Mouse (Mus musculus) MEL (cell line): ENCODE data around the gene Igsf10. TPM values are rescaled to one million over a fixed set of nuclear protein-coding genes. Genes with fewer than 3 reads are reported as not detected.

Experiments
- DNase-seq: peaks from one replicate; pipeline ENCODE4 v3.0.0; 2011; ENCODE audit warnings: low read depth, low spot score
- H3K27ac ChIP-seq: 2 replicates; pipeline ENCODE4 v1.5.1; 2012; ENCODE audit warnings: low read depth, mild to moderate bottlenecking, control low read depth, low read length, moderate library complexity; ENCODE audit not compliant: control insufficient read depth
- H3K27me3 ChIP-seq, 2 experiments: fragments of 150-350 bp in 1 of 2; sonication (generic) in 1 of 2; 2 replicates each; pipeline ENCODE4 v1.6.1; 2012; ENCODE audit warnings: low read length in 2 of 2, mild to moderate bottlenecking in 2 of 2, improper control_type of control experiment in 1 of 2, moderate library complexity in 1 of 2; ENCODE audit not compliant: insufficient read depth in 2 of 2, control insufficient read depth in 1 of 2
- H3K36me3 ChIP-seq, 2 experiments: 2 replicates each; pipeline ENCODE4 v1.6.1; 2012 to 2014; ENCODE audit warnings: low read length in 2 of 2, improper control_type of control experiment in 1 of 2, inconsistent platforms in 1 of 2, mild to moderate bottlenecking in 1 of 2; ENCODE audit not compliant: insufficient read depth in 2 of 2, control insufficient read depth in 1 of 2
- H3K4me1 ChIP-seq, 2 experiments: fragments of 150-350 bp in 1 of 2; sonication (generic) in 1 of 2; 2 replicates each; pipeline ENCODE4 v1.6.1; 2012; ENCODE audit warnings: low read length in 2 of 2, improper control_type of control experiment in 1 of 2, mild to moderate bottlenecking in 1 of 2; ENCODE audit not compliant: insufficient read depth in 2 of 2, control insufficient read depth in 1 of 2
- H3K4me3 ChIP-seq, 2 experiments: fragments of 150-350 bp in 1 of 2; sonication (generic) in 1 of 2; 2 replicates each; pipeline ENCODE4 v1.5.1; 2012; ENCODE audit warnings: low read depth in 2 of 2, low read length in 2 of 2, mild to moderate bottlenecking in 2 of 2, moderate library complexity in 2 of 2, control low read depth in 1 of 2, improper control_type of control experiment in 1 of 2; ENCODE audit not compliant: control insufficient read depth in 1 of 2, insufficient read depth in 1 of 2
- H3K79me2 ChIP-seq: 2 replicates; pipeline ENCODE4 v1.6.1; 2012; ENCODE audit warnings: mild to moderate bottlenecking, low read length, moderate library complexity; ENCODE audit not compliant: control insufficient read depth, poor library complexity, insufficient read depth
- H3K9ac ChIP-seq: 2 replicates; pipeline ENCODE4 v1.6.1; 2012; ENCODE audit warnings: low read depth, mild to moderate bottlenecking, control low read depth, low read length, moderate library complexity; ENCODE audit not compliant: control insufficient read depth, poor library complexity, severe bottlenecking
- H3K9me3 ChIP-seq: fragments of 150-350 bp; sonication (generic); replicated peaks from 2 replicates; pipeline ENCODE4 v1.6.1; 2012; ENCODE audit warnings: mild to moderate bottlenecking, low read length, improper control_type of control experiment, moderate library complexity; ENCODE audit not compliant: insufficient read depth
- BHLHE40 ChIP-seq: IDR thresholded peaks from 2 replicates; pipeline ENCODE4 v1.6.1; 2012; ENCODE audit warnings: low read depth, mild to moderate bottlenecking, inconsistent platforms, low read length, improper control_type of control experiment, borderline replicate concordance
- CHD1 ChIP-seq: IDR thresholded peaks from 2 replicates; pipeline ENCODE4 v1.6.1; 2012; ENCODE audit warnings: low read depth, mild to moderate bottlenecking, inconsistent platforms, low read length, improper control_type of control experiment
- CHD2 ChIP-seq: IDR thresholded peaks from 2 replicates; pipeline ENCODE4 v1.6.1; 2011; ENCODE audit warnings: low read length, improper control_type of control experiment
- CTCF ChIP-seq, 3 experiments: IDR thresholded peaks in 2 of 3; conservative IDR thresholded peaks in 1 of 3; 2 replicates each; pipeline ENCODE4 v1.5.1; 2011 to 2012; ENCODE audit warnings: low read length in 3 of 3, low read depth in 2 of 3, mild to moderate bottlenecking in 2 of 3, improper control_type of control experiment in 1 of 3, inconsistent platforms in 1 of 3, mixed read lengths in 1 of 3, moderate library complexity in 1 of 3; ENCODE audit not compliant: control insufficient read depth in 1 of 3, insufficient read depth in 1 of 3, poor library complexity in 1 of 3, severe bottlenecking in 1 of 3
- EP300 ChIP-seq, 2 experiments: IDR thresholded peaks; 2 replicates each; pipeline ENCODE4 v1.6.1; 2011; ENCODE audit warnings: improper control_type of control experiment in 2 of 2, low read length in 2 of 2, low read depth in 1 of 2, mild to moderate bottlenecking in 1 of 2
- ETS1 ChIP-seq: IDR thresholded peaks from 2 replicates; pipeline ENCODE4 v1.6.1; 2012; ENCODE audit warnings: low read depth, mild to moderate bottlenecking, inconsistent platforms, low read length, improper control_type of control experiment, moderate library complexity
- GABPA ChIP-seq: IDR thresholded peaks from 2 replicates; pipeline ENCODE4 v1.6.1; 2012; ENCODE audit warnings: low read depth, mild to moderate bottlenecking, inconsistent platforms, low read length, improper control_type of control experiment, moderate library complexity
- HCFC1 ChIP-seq: IDR thresholded peaks from 2 replicates; pipeline ENCODE4 v1.6.1; 2012; ENCODE audit warnings: low read depth, mild to moderate bottlenecking, inconsistent platforms, low read length, improper control_type of control experiment, moderate library complexity
- MAZ ChIP-seq: IDR thresholded peaks from 2 replicates; pipeline ENCODE4 v1.6.1; 2012; ENCODE audit warnings: low read depth, mild to moderate bottlenecking, inconsistent platforms, low read length, improper control_type of control experiment
- MXI1 ChIP-seq: IDR thresholded peaks from 2 replicates; pipeline ENCODE4 v1.6.1; 2011; ENCODE audit warnings: mild to moderate bottlenecking, low read depth, low read length, improper control_type of control experiment
- MYB ChIP-seq: IDR thresholded peaks from 2 replicates; pipeline ENCODE4 v1.6.1; 2011; ENCODE audit warnings: mild to moderate bottlenecking, low read depth, low read length, improper control_type of control experiment
- MYC ChIP-seq: IDR thresholded peaks from 2 replicates; pipeline ENCODE4 v1.6.1; 2011; ENCODE audit warnings: low read depth, mild to moderate bottlenecking, low read length, improper control_type of control experiment, moderate library complexity
- NELFE ChIP-seq: IDR thresholded peaks from 2 replicates; pipeline ENCODE4 v1.6.1; 2011; ENCODE audit warnings: low read depth, low read length, improper control_type of control experiment
- POLR2AphosphoS2 ChIP-seq: IDR thresholded peaks from 2 replicates; pipeline ENCODE4 v1.6.1; 2011; ENCODE audit warnings: low read length, improper control_type of control experiment
- POLR2AphosphoS5 ChIP-seq: IDR thresholded peaks from 2 replicates; pipeline ENCODE4 v1.6.1; 2012; ENCODE audit warnings: low read depth, borderline replicate concordance, mild to moderate bottlenecking, inconsistent platforms, low read length, moderate library complexity, mixed read lengths
- RAD21 ChIP-seq: IDR thresholded peaks from 2 replicates; pipeline ENCODE4 v1.6.1; 2011; ENCODE audit warnings: mild to moderate bottlenecking, low read depth, low read length, improper control_type of control experiment
- RCOR1 ChIP-seq: IDR thresholded peaks from 2 replicates; pipeline ENCODE4 v1.6.1; 2012; ENCODE audit warnings: low read depth, mild to moderate bottlenecking, inconsistent platforms, low read length, improper control_type of control experiment
- TBP ChIP-seq: IDR thresholded peaks from 2 replicates; pipeline ENCODE4 v1.8.0; 2011; ENCODE audit warnings: low read depth, low read length, improper control_type of control experiment
- TCF12 ChIP-seq: IDR thresholded peaks from 2 replicates; pipeline ENCODE4 v1.6.1; 2014; ENCODE audit warnings: low read depth, mild to moderate bottlenecking, inconsistent platforms, low read length, improper control_type of control experiment, moderate library complexity
- UBTF ChIP-seq: IDR thresholded peaks from 2 replicates; pipeline ENCODE4 v1.6.1; 2012; ENCODE audit warnings: low read depth, mild to moderate bottlenecking, inconsistent platforms, low read length, improper control_type of control experiment, moderate library complexity, borderline replicate concordance; ENCODE audit not compliant: insufficient read depth
- USF1 ChIP-seq: IDR thresholded peaks from 2 replicates; pipeline ENCODE4 v1.6.1; 2014; ENCODE audit warnings: low read depth, mild to moderate bottlenecking, inconsistent platforms, low read length, improper control_type of control experiment, moderate library complexity
- USF2 ChIP-seq, 2 experiments: IDR thresholded peaks; 2 replicates each; pipeline ENCODE4 v1.6.1; 2011 to 2012; ENCODE audit warnings: improper control_type of control experiment in 2 of 2, low read length in 2 of 2, borderline replicate concordance in 1 of 2, inconsistent platforms in 1 of 2, low read depth in 1 of 2, mild to moderate bottlenecking in 1 of 2; ENCODE audit not compliant: insufficient read depth in 1 of 2
- ZMIZ1 ChIP-seq: IDR thresholded peaks from 2 replicates; pipeline ENCODE4 v1.6.1; 2012; ENCODE audit warnings: low read depth, mild to moderate bottlenecking, inconsistent platforms, low read length, improper control_type of control experiment, moderate library complexity
- polyA plus RNA-seq, 2 experiments: library from polyadenylated mRNA; stranded (reverse) in 1 of 2; unstranded in 1 of 2; fragments of >175 nt in 1 of 2; fragments of >200 nt in 1 of 2; gene quantifications; 2 replicates each; pipeline versions ENCODE4 v1.2.1 to v1.2.4; 2012; ENCODE audit warnings: low replicate concordance in 2 of 2, low read depth in 1 of 2; ENCODE audit not compliant: insufficient read length in 2 of 2, insufficient read depth in 1 of 2, missing spikeins in 1 of 2
- total RNA-seq: library from RNA; depleted of rRNA; stranded (reverse); fragments of 300-350 nt; gene quantifications from 2 replicates; pipeline ENCODE4 v1.2.3, GENCODE M21; 2012

Gene Igsf10
- total and polyA plus RNA-seq, 3 experiments = not detected

GRCm38 (mm10) chr3:59278254-59278533 lies 66.0 kb downstream of the Igsf10 start:
- TF ChIP-seq POLR2AphosphoS2 = no peak
- no peak for TF ChIP-seq CHD2
- no peak for TF ChIP-seq USF1
- no peak for TF ChIP-seq MXI1
- TF ChIP-seq RCOR1 = no peak
- no peak for TF ChIP-seq ETS1
- no peak for DNase-seq
- no peaks in the 10 kb centered on the region for H3K36me3 ChIP-seq
- H3K9ac ChIP-seq = no peak overlapping the region
- no peaks in the 10 kb centered on the region for H3K4me1 ChIP-seq
- H3K9me3 ChIP-seq = no peaks in the 10 kb centered on the region
- H3K27ac ChIP-seq = no peak overlapping the region
- no peaks in the 10 kb centered on the region for H3K79me2 ChIP-seq
- H3K4me3 ChIP-seq = no peak overlapping the region
- H3K27me3 ChIP-seq = no peaks in the 10 kb centered on the region

DNA sequence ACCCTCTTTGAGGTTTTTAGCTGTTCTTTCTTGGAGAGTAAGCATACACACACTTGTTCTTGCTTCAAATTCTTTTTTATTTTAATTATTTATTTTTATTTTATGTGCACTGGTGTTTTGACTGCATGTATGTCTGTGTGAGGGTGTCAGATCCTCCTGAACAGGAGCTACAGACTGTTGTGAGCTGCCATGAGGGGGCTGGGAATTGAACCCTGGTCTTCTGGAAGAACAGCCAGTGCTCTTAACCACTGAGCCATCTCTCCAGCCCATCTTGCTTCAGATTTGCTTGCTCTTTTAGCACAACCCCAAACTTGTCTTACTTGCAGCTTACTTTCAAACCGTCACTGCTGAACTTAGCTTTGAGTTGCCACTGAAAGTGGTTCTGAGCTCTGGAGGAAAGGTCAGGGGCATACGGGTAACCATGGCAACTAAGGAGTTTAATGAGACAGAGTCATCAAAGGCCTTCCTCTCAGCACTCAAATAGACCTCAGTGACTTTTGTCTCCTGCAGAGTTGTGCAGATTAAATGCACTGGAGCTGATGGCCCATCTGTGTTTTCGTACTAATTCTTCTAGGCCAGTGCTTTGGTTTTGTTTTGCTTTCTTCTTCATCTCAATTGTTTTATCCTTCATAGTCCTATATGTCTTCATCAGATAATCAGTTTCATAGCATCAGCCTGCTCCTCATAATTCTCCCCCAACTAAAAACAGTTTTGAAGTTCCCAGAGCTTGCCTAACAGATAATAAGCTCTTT lies 66.5 kb downstream of the Igsf10 start:
- no peak for TF ChIP-seq TCF12
- DNase-seq = no peak
- no peak overlapping the region for H3K9ac ChIP-seq
- no peaks in the 10 kb centered on the region for H3K36me3 ChIP-seq
- H3K79me2 ChIP-seq = no peaks in the 10 kb centered on the region
- H3K9me3 ChIP-seq = no peaks in the 10 kb centered on the region
- H3K4me3 ChIP-seq = no peak overlapping the region
- H3K27ac ChIP-seq = no peak overlapping the region
- no peaks in the 10 kb centered on the region for H3K27me3 ChIP-seq
- no peaks in the 10 kb centered on the region for H3K4me1 ChIP-seq

DNA sequence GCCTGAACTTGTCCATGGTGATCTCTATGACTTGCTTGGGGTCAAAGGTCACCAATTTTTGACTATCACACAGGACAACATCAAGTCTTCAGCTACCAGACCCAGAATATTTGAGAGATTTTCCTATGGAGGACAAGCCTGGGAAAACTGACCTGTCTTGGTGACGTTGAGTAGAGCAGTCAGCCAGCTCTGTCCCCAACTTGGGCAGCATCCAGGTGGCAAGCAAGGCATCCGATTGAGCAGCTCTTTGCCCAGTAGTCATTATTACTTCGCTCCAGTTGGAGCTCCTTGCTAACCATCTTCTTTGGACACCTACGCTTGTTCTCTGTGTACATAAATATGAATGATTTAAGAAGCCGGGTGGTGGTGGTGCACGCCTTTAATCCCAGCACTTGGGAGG lies 73.4 kb downstream of the Igsf10 start:
- no peak overlapping the region for H3K9ac ChIP-seq
- H3K4me1 ChIP-seq = no peaks in the 10 kb centered on the region
- H3K9me3 ChIP-seq = no peaks in the 10 kb centered on the region
- H3K27me3 ChIP-seq = peaks cover 0 to 2% of the 10 kb centered on the region in 2 experiments; a peak in 1 of 4 replicates
- H3K36me3 ChIP-seq = no peaks in the 10 kb centered on the region
- H3K27ac ChIP-seq = no peak overlapping the region
- no peak overlapping the region for H3K4me3 ChIP-seq
- DNase-seq = no peak
- no peaks in the 10 kb centered on the region for H3K79me2 ChIP-seq
- TF ChIP-seq POLR2AphosphoS5 (no peak), UBTF (no peak), MAZ (no peak), CTCF (IDR thresholded peaks at IDR 0.05 in 2 of 3, conservative IDR thresholded peaks at IDR 0.05 in 1 of 3; ENCODE audit: control insufficient read depth in 1 of 3, insufficient read depth in 1 of 3, low read depth in 2 of 3, low read length in 3 of 3, poor library complexity in 1 of 3, severe bottlenecking in 1 of 3) (no peak), MXI1 (no peak), ZMIZ1 (no peak), NELFE (no peak), USF2 (IDR thresholded peaks at IDR 0.05; ENCODE audit: borderline replicate concordance in 1 of 2, insufficient read depth in 1 of 2, low read depth in 1 of 2, low read length in 2 of 2) (no peak), GABPA (no peak), CHD2 (no peak), HCFC1 (no peak), RCOR1 (no peak), MYB (no peak), CHD1 (no peak), TBP (no peak), BHLHE40 (no peak), ETS1 (no peak), EP300 (IDR thresholded peaks at IDR 0.05; ENCODE audit: low read depth in 1 of 2, low read length in 2 of 2) (no peak), RAD21 (no peak), MYC (no peak)
